Mouse (Mus musculus) heart, adult 9 months (tissue): ENCODE data around the gene Dvl2.
"Not testable (repeated sequence)": the region's sequence is repeated elsewhere in the genome, so short reads cannot be mapped to it uniquely, and the experiment has no call there.

Experiments
- DNase-seq, 2 experiments: peaks; one replicate each; pipeline ENCODE4 v3.0.0; 2022; ENCODE audit warnings: low spot score in 2 of 2

The Dvl2 gene

DNA sequence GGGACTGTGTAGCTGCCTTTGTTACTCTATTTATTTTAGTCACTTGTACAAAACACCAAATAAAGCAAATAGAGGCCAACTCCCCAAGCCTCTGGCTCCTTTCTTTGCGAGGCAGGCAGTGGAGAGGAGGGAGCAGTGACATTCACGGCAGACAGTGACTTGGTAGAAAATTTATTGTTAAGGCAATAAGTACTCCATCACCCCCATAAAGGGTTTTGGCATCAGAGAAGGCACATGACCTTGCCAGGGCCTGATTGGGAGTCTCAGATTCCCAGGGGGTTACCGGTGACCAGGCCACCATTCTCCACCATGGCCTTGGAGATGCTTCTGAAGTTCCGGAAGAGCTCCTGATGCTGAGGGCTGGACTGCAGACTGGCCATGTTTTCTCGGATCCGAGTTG lies 9.6 kb downstream of the Dvl2 start:
- no peak for DNase-seq

GRCm38 (mm10) chr11:70010548-70010947 lies 10.2 kb downstream of the Dvl2 start:
- DNase-seq: no peak

DNA sequence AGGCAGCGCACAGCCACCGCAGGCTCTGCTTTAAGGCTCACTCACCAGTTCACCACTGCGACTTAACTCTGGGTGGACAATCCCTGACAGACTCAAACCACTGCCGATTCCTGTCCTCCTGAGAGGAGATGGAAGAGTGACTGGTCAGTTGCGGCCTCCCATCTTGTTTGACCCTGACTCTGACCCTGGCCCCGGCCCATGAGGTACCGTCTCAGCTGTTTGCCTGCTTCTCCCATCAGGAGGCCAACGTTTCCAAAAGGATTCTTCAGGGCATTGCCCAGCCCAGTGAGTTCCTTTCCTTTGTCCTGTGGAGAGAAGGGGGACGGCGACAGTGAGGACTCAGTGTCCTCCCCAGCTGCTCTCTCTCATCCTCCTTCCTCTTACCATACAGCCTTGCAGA lies 10.6 kb downstream of the Dvl2 start:
- DNase-seq: no peak

GRCm38 (mm10) chr11:70012931-70013330 lies 12.5 kb downstream of the Dvl2 start:
- DNase-seq: no peak

DNA sequence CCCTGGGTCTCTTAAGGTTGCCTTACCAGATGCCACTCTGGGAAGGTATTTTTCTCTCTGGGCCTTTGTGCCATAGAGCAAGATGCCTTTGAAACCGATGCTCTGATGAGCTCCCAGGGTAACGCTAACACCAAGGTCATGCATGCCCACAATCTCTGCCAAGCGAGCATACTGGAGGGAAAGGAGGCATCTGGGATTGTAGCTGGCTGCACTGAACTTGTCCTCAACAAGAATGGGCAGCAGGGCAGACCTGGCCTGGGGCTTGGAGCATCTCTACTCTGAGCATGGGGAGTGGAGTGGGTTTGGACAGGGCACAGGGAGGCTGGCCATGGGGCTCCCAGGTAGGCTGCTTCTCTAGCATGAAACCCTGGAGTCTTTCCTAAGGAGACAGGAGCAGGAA lies 13.0 kb downstream of the Dvl2 start:
- no peak for DNase-seq

GRCm38 (mm10) chr11:70014051-70014450 lies 13.7 kb downstream of the Dvl2 start:
- DNase-seq: no peak

GRCm38 (mm10) chr11:70014880-70015558 lies 14.6 kb downstream of the Dvl2 start, which contains the start of gene Acadvl:
Gene Acadvl, minus strand, starts transcription at chr11:70015411.
- peak; percentile 86 to 91 for DNase-seq

GRCm38 (mm10) chr11:70015677-70016076 lies 15.3 kb downstream of the Dvl2 start:
- no peak for DNase-seq

- DNase-seq: not testable (repeated sequence)
Observed at GRCm38 (mm10) chr11:70016177-70016576, 15.8 kb downstream of the Dvl2 start.

- no peak for DNase-seq
Observed at GRCm38 (mm10) chr11:70016669-70017068, 16.3 kb downstream of the Dvl2 start, which contains the start of gene Dlg4. Gene Dlg4, plus strand, starts transcription at chr11:70016942.

DNA sequence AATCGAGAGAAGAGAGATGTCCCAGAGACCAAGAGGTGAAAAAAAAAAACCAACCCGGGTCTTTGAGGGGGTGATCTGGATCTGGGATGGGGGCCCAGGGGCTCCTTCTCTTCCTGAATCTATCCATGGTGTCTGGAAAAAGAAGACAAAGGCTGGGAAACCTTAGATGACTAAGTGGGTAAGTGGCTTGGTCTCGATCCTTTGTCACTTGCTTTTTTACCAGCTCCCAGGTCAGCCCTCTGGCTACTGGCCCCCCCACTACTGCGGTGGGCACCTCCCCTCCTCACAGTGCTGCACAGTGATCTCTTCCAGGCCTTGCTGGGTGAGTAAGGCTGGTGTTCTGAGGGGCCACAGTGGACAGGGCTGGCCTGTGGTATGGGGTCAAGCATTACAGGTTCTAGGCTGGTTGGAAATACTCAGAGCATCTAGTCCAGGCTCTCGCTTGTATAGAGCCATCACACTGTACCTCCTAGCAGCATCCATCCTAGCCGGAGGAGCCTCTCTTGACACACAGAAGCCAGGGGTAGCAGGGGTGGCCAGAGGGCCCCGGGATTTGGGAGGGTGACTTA lies 16.9 kb downstream of the Dvl2 start:
- no peak for DNase-seq

- peak in 1 of 2 experiments; percentile 36 for DNase-seq
Observed at GRCm38 (mm10) chr11:70018131-70018990, 18.0 kb downstream of the Dvl2 start.

DNA sequence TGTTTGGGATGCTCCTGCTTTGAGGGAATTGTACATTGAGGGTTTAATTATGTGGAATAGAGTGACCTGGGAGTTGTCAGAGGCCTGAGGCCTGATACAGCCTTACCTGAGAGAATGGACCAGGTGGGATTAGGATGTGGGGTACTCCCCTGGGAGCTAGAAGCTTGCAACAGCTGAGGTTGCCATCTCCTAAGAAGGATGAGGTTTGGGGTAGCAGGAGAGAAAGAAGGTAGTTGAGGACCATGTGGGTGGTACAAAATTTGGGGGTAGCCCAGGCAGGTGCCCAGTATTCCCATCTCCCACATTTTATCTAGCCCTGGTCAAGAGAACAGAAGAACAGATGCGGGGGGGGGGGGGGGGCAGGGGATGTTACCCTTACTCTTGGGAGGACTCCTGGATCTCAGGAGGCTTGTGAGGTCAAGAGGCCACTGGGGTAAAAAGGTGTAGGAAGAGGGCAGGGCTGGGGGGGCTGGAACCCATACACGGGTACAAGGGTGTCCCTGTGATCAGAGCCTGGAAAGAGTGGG lies 19.2 kb downstream of the Dvl2 start:
- DNase-seq: no peak

DNA sequence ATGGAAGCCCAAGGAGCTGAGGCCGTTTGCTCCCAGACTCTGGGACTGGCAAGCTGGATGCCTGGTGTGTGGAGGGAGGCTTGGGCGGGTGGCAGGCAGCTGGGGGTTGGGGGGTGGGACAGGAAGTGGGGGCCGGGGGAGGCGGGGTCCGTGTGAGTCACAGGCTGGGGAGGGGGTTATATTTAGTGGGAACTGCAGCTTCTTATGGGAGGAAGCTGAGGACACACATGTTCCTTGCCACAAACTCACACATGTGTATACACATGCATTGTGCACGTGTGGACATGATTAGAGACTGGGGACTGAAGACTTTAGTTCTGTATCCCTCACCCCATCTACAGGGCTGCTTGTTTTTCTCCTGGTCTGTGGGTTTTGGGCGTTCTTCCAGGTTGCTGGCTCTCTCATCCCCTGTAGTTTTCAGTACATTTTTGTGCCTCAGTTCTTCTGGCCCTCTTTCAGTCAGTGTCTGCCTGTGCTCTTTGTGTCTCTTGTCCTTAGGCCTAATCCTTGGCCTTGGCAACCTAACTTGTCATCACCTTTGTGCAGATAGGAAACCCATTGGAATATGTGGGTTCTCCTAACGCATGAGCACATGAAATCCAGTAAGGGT lies 19.7 kb downstream of the Dvl2 start:
- DNase-seq: no peak

DNA sequence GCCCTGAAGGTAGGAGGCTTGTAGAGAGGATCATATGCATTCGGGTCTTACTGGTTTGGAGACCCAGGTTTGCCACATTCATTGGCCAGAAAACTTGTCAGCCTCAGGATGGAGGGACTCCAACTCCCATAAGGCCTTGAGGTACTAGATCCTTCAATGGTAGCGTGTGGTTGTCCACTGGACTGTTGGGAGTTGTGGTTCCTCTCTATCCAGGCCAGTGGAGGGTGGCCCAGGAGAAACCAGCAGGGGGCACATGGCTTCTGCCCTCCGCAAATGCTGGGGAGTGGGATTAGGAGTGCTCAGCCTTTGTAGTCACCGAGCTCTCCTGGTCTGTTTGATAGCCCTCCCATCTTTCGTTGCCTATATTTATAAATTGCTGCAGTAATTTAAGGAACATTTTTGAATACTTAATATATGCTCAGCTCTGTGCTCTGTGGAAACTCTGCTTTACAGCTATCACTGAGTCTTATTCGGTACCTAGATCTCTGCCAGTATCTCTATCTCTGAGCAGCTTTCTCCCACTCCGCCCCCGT lies 20.4 kb downstream of the Dvl2 start:
- peak; percentile 83 to 84 for DNase-seq

GRCm38 (mm10) chr11:70021264-70022132 lies 21.1 kb downstream of the Dvl2 start:
- DNase-seq: peak; percentile 90 to 94

GRCm38 (mm10) chr11:70023481-70024150 lies 23.2 kb downstream of the Dvl2 start:
- no peak for DNase-seq

GRCm38 (mm10) chr11:70024151-70024514 lies 23.7 kb downstream of the Dvl2 start:
- no peak for DNase-seq

DNA sequence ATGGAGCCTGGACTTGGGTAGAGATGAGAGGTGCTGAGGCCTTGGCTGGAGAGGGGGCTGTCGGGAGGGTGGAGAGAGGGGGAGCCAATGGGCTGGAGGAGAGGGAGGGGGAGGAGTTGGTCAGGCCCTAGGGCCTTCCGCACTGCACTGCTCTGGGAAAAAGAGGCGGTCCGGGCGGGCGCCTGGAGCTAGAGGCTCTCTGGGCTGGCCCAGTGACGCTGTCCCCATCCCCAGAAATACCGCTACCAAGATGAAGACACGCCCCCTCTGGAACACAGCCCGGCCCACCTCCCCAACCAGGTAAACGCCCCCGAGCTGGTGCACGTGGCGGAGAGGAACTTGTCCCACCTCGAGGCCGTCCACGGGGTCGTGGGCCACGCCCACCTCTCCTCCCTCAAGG lies 26.3 kb downstream of the Dvl2 start:
- DNase-seq: peak; percentile 64 to 65

- no peak for DNase-seq
Observed at GRCm38 (mm10) chr11:70027397-70027796, 27.0 kb downstream of the Dvl2 start.
